13 mouse cellular contexts compared by ENCODE assay signal in genomic region chr13:99609151-99610146, GRCm38 (mm10).
DNase-seq lines count a peak whose midpoint lies in the region; ATAC-seq lines count a peak whose summit lies in the region.
"Had no signal": no experiment of that assay in that cellular context is flagged by ENCODE, and none has a peak within 500 bp of the region (broad histone marks: within the 10 kb centered on the region; RNA-seq: fewer than 3 reads in every experiment).

No protein-coding gene starts in this region.

- peak; percentile 81 for ATAC-seq in hindbrain, embryonic 12.5 days (ENCODE audit: low FRiP score)
- ATAC-seq in midbrain, embryonic 16.5 days: peak; percentile 80; the same call in 1 of the 2 replicates
- ATAC-seq in intestine, embryonic 16.5 days: no peak

- H3K4me3 ChIP-seq in hindbrain, embryonic 12.5 days: no peak overlapping the region
- no peak overlapping the region for H3K4me3 ChIP-seq in midbrain, embryonic 16.5 days (ENCODE audit: low read depth, low read length)
- no peak overlapping the region for H3K4me3 ChIP-seq in intestine, embryonic 16.5 days (ENCODE audit: low read length)
- H3K4me3 ChIP-seq: embryonic facial prominence, embryonic 15.5 days; myocyte had no signal

- H3K27ac ChIP-seq in hindbrain, embryonic 12.5 days: peak overlapping the region; percentile 69
- peak overlapping the region; percentile 71 for H3K27ac ChIP-seq in midbrain, embryonic 16.5 days (ENCODE audit: low read length)
- H3K27ac ChIP-seq in intestine, embryonic 16.5 days (ENCODE audit: low read length): no peak overlapping the region
- H3K27ac ChIP-seq: embryonic facial prominence, embryonic 15.5 days had no signal

- peak overlapping the region; percentile 24; the same call in 1 of the 2 replicates for H3K4me2 ChIP-seq in hindbrain, embryonic 12.5 days (replicated peaks)
- H3K4me2 ChIP-seq in midbrain, embryonic 16.5 days (ENCODE audit: low read length): peak overlapping the region; percentile 10; the same call in 1 of the 2 replicates
- no peak overlapping the region for H3K4me2 ChIP-seq in intestine, embryonic 16.5 days (ENCODE audit: low read depth, low read length)
- H3K4me2 ChIP-seq: embryonic facial prominence, embryonic 15.5 days; lung, embryonic 14.5 days had no signal

- 0 out of 2 replicates have a peak, but pooled peaks cover under 1% of the 10 kb centered on the region for H3K9me3 ChIP-seq in hindbrain, embryonic 12.5 days (replicated peaks)
- no peaks in the 10 kb centered on the region for H3K9me3 ChIP-seq in midbrain, embryonic 16.5 days (replicated peaks; ENCODE audit: control insufficient read depth, low read length, poor library complexity, severe bottlenecking)
- H3K9me3 ChIP-seq in intestine, embryonic 16.5 days (ENCODE audit: control insufficient read depth, low read length): no peaks in the 10 kb centered on the region
- H3K9me3 ChIP-seq: embryonic facial prominence, embryonic 15.5 days had no signal

- H3K4me1 ChIP-seq in hindbrain, embryonic 12.5 days: peaks cover 23% of the 10 kb centered on the region
- peaks cover 15% of the 10 kb centered on the region for H3K4me1 ChIP-seq in midbrain, embryonic 16.5 days (ENCODE audit: control insufficient read depth, insufficient read depth, low read length)
- H3K4me1 ChIP-seq in intestine, embryonic 16.5 days (ENCODE audit: control insufficient read depth, insufficient read depth, low read length): no peaks in the 10 kb centered on the region

- no peaks in the 10 kb centered on the region for H3K36me3 ChIP-seq in hindbrain, embryonic 12.5 days
- H3K36me3 ChIP-seq in midbrain, embryonic 16.5 days (ENCODE audit: control insufficient read depth, insufficient read depth, low read length): no peaks in the 10 kb centered on the region
- H3K36me3 ChIP-seq in intestine, embryonic 16.5 days (ENCODE audit: control insufficient read depth, insufficient read depth, low read length): no peaks in the 10 kb centered on the region
- H3K36me3 ChIP-seq: embryonic facial prominence, embryonic 15.5 days had no signal

- 25% methylated on average over 9 of the region's 9 CpGs for WGBS in hindbrain, embryonic 12.5 days
- WGBS in midbrain, embryonic 16.5 days: 15% methylated on average over 9 of the region's 9 CpGs
- 59% methylated on average over 9 of the region's 9 CpGs for WGBS in intestine, embryonic 16.5 days

- H3K27me3 ChIP-seq in hindbrain, embryonic 12.5 days: no peaks in the 10 kb centered on the region
- H3K27me3 ChIP-seq in midbrain, embryonic 16.5 days (ENCODE audit: control insufficient read depth, insufficient read depth, low read depth, low read length): no peaks in the 10 kb centered on the region
- no peaks in the 10 kb centered on the region for H3K27me3 ChIP-seq in intestine, embryonic 16.5 days (replicated peaks; ENCODE audit: control insufficient read depth, insufficient read depth, low read length)
- H3K27me3 ChIP-seq: embryonic facial prominence, embryonic 15.5 days had no signal

- DNase-seq in ZHBTc4 (ENCODE audit: low read depth, low spot score): peak; percentile 44
- DNase-seq in embryo, embryonic 9.5 days (ENCODE audit: extremely low spot score): peak; percentile 32
- no peak for DNase-seq in gastrocnemius, postnatal 14 days
- DNase-seq in thymus, postnatal 4 days: no peak
- DNase-seq in urinary bladder, postnatal 14 days (ENCODE audit: low spot score): no peak
- DNase-seq: cerebellum, adult 11-12 months; right cerebral cortex, postnatal 4 days had no signal

- no peak overlapping the region for H3K9ac ChIP-seq in hindbrain, embryonic 12.5 days
- H3K9ac ChIP-seq in midbrain, embryonic 16.5 days (ENCODE audit: low read depth, low read length): no peak overlapping the region; the same call in 1 of the 2 replicates
- no peak overlapping the region for H3K9ac ChIP-seq in intestine, embryonic 16.5 days (ENCODE audit: low read depth, low read length)
- H3K9ac ChIP-seq: embryonic facial prominence, embryonic 15.5 days; lung, embryonic 14.5 days had no signal

- intact Hi-C loops in gastrocnemius, postnatal 14 days (cut with DNase I; ENCODE audit: low total_unique reads): no loop called here

Comparison
In these comparisons a context has a peak if more than half of its experiments do, and no peak if none do; other contexts are left out.
1. DNase-seq: peak in ZHBTc4 (single experiment) and embryo, embryonic 9.5 days (single experiment); none in gastrocnemius, postnatal 14 days (single experiment), thymus, postnatal 4 days (single experiment) and urinary bladder, postnatal 14 days (single experiment).